Mouse (Mus musculus) ES-CJ7 (cell line): ENCODE measurements at regions not wholly inside any gene's neighbourhood (a gene's known extent, or its start where the extent isn't known, plus 50 kb on each side); places are given as distances from the start of the nearest gene placed in this dataset.

Experiments
- DNase-seq: peaks from one replicate; pipeline ENCODE4 v3.0.0; 2011; ENCODE audit warnings: low read depth, low spot score

- no peak for DNase-seq
These were observed 189.3 kb upstream of the Ahr start for GRCm38 (mm10) chr12:35724132-35724531.

GRCm38 (mm10) chr12:35712671-35713070 lies 177.8 kb upstream of the Ahr start:
- DNase-seq = no peak

- DNase-seq = no peak
These were observed 176.8 kb upstream of the Ahr start for GRCm38 (mm10) chr12:35711549-35712070.

GRCm38 (mm10) chr12:35710323-35710722 lies 175.5 kb upstream of the Ahr start:
- DNase-seq = no peak

- DNase-seq = no peak
These were observed 168.6 kb upstream of the Ahr start for GRCm38 (mm10) chr12:35703479-35703878.

GRCm38 (mm10) chr12:35702674-35703073 lies 167.8 kb upstream of the Ahr start:
- no peak for DNase-seq

- DNase-seq = no peak
These were observed 159.4 kb upstream of the Ahr start for GRCm38 (mm10) chr12:35694253-35694652.

- DNase-seq = no peak
These were observed 156.1 kb upstream of the Ahr start for GRCm38 (mm10) chr12:35690914-35691313.

GRCm38 (mm10) chr12:35686231-35686630 lies 151.4 kb upstream of the Ahr start:
- no peak for DNase-seq

- DNase-seq = no peak
These were observed 150.4 kb upstream of the Ahr start for GRCm38 (mm10) chr12:35685189-35685588.

GRCm38 (mm10) chr12:35681864-35682449 lies 147.1 kb upstream of the Ahr start:
- DNase-seq = no peak

GRCm38 (mm10) chr12:35679903-35680302 lies 145.1 kb upstream of the Ahr start:
- DNase-seq = no peak

GRCm38 (mm10) chr12:35679025-35679424 lies 144.2 kb upstream of the Ahr start:
- no peak for DNase-seq

GRCm38 (mm10) chr12:35674487-35674886 lies 139.6 kb upstream of the Ahr start:
- DNase-seq = peak; percentile 70

GRCm38 (mm10) chr12:35670980-35671379 lies 136.1 kb upstream of the Ahr start:
- DNase-seq = no peak

- DNase-seq = no peak
These were observed 133.9 kb upstream of the Ahr start for GRCm38 (mm10) chr12:35668716-35669115.

- DNase-seq = no peak
These were observed 132.9 kb upstream of the Ahr start for GRCm38 (mm10) chr12:35667705-35668104.

- no peak for DNase-seq
These were observed 132.4 kb upstream of the Ahr start for GRCm38 (mm10) chr12:35667218-35667617.

GRCm38 (mm10) chr12:35666062-35666461 lies 131.2 kb upstream of the Ahr start:
- DNase-seq = no peak

GRCm38 (mm10) chr12:35663062-35663461 lies 128.2 kb upstream of the Ahr start:
- no peak for DNase-seq

- DNase-seq = no peak
These were observed 121.7 kb upstream of the Ahr start for GRCm38 (mm10) chr12:35656563-35656962.

GRCm38 (mm10) chr12:35649772-35650171 lies 114.9 kb upstream of the Ahr start:
- no peak for DNase-seq

- peak; percentile 97 for DNase-seq
These were observed 107.6 kb upstream of the Ahr start for GRCm38 (mm10) chr12:35642473-35642872.

- DNase-seq = peak; percentile 63
These were observed 106.9 kb upstream of the Ahr start for GRCm38 (mm10) chr12:35641741-35642140.
